Mouse (Mus musculus) G1E (cell line): ENCODE data around the gene Peli1. TPM values are rescaled to one million over a fixed set of nuclear protein-coding genes. Genes with fewer than 3 reads are reported as not detected.
A peak's percentile ranks its signal among the peaks of the same experiment; 100 is the strongest.
"Not testable (repeated sequence)": the region's sequence is repeated elsewhere in the genome, so short reads cannot be mapped to it uniquely, and the experiment has no call there.

Experiments used
- ATAC-seq: 2 replicates; pipeline ENCODE4 v1.8.0; 2016; ENCODE audit warnings: mild to moderate bottlenecking; ENCODE audit not compliant: insufficient number of reproducible peaks, poor library complexity, low FRiP score, severe bottlenecking; ENCODE audit errors: extremely low read depth
- DNase-seq: peaks from one replicate; pipeline ENCODE4 v3.0.0; 2012; ENCODE audit warnings: low spot score
- H3K27me3 ChIP-seq: 2 replicates; pipeline ENCODE4 v1.6.1; 2012; ENCODE audit warnings: mild to moderate bottlenecking, low read length, inconsistent platforms; ENCODE audit not compliant: insufficient read depth
- H3K36me3 ChIP-seq: replicated peaks from 2 replicates; pipeline ENCODE3; 2012; ENCODE audit warnings: mild to moderate bottlenecking, inconsistent platforms
- H3K4me1 ChIP-seq: 2 replicates; pipeline ENCODE4 v1.6.1; 2012; ENCODE audit warnings: low read depth, low read length, inconsistent platforms, mixed read lengths; ENCODE audit not compliant: insufficient read depth
- H3K4me3 ChIP-seq: 2 replicates; pipeline ENCODE4 v1.5.1; 2012; ENCODE audit warnings: low read depth, mild to moderate bottlenecking, inconsistent platforms, low read length, moderate library complexity, mixed read lengths
- H3K9me3 ChIP-seq: replicated peaks from 2 replicates; pipeline ENCODE4 v1.6.1; 2012; ENCODE audit warnings: inconsistent platforms
- CTCF ChIP-seq: IDR thresholded peaks from 2 replicates; pipeline ENCODE4 v1.5.1; 2012; ENCODE audit warnings: low read depth, low read length, inconsistent platforms, mixed read lengths
- GATA1 ChIP-seq: IDR thresholded peaks from 2 replicates; pipeline ENCODE4 v1.6.1; 2012; ENCODE audit warnings: borderline replicate concordance, low read length, inconsistent platforms, mixed read lengths
- GATA2 ChIP-seq: IDR thresholded peaks from 2 replicates; pipeline ENCODE4 v1.6.1; 2012; ENCODE audit warnings: low read depth, low read length, inconsistent platforms, borderline replicate concordance
- POLR2AphosphoS5 ChIP-seq: IDR thresholded peaks from 2 replicates; pipeline ENCODE4 v1.6.1; 2012; ENCODE audit warnings: low read depth, low read length, inconsistent platforms; ENCODE audit not compliant: insufficient replicate concordance
- TAL1 ChIP-seq: conservative IDR thresholded peaks from 2 replicates; pipeline ENCODE4 v1.6.1; 2012; ENCODE audit warnings: low read depth, low read length, inconsistent platforms, mixed read lengths
- polyA plus RNA-seq: library from polyadenylated mRNA; stranded (reverse); fragments of >175 nt; gene quantifications from 2 replicates; pipeline ENCODE4 v1.2.3, GENCODE M21; 2012
- total RNA-seq, 2 experiments: library from RNA; stranded (forward) in 1 of 2; stranded (reverse) in 1 of 2; fragments of 200-1000 nt in 1 of 2; fragments of >200 nt in 1 of 2; fragmentation: Nextera tagmentation in 1 of 2; gene quantifications; 2 replicates each; pipeline ENCODE4 v1.2.3; 2014 to 2017

The Peli1 gene
- total and polyA plus RNA-seq, 3 experiments: 16.5 to 35.7 (median 18.3) TPM

DNA sequence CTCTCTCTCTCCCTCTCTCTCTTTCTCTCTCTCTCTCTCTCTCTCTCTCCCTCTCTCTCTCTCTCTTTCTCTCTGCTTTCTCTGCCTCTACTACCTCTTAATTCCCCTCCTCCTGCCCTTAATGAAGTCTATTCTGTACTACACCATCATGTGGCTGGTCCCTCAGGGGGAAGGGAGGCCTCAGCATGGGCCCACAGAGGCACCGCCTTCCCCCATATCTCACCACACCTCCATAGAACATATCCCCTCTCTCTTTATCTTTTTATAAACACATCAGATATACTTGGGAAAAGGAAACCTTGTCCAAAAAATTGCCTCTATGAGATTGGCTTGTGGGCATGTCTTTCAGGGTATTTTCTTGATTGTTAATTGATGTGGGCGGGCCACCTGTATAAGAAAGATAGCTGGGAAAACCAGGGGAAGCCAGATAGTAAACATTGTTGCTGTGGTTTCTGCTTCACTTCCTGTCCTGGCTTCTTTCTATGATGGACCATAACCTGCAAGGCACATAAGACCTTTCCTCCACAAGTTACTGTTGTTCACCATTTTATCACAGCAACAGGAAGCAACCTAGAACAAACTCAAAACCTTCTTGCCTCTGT is 75.5 kb downstream of the Peli1 start:
- peak; percentile 83 for ATAC-seq
- no peaks in the 10 kb centered on the region for H3K36me3 ChIP-seq
- peak; percentile 5 for DNase-seq

GRCm38 (mm10) chr11:21168828-21169607 is 77.9 kb downstream of the Peli1 start:
- Histone ChIP-seq H3K4me3 (no peak overlapping the region), H3K4me1 (peaks cover 62% of the 10 kb centered on the region), H3K27me3 (no peaks in the 10 kb centered on the region), H3K36me3 (no peaks in the 10 kb centered on the region), H3K9me3 (peaks cover 14% of the 10 kb centered on the region)
- TF ChIP-seq POLR2AphosphoS5 (no peak), GATA1 (no peak), GATA2 (no peak), CTCF (no peak), TAL1 (no peak)
- DNase-seq (no peak), ATAC-seq (no peak)

More for the DNA sequence above, 75.5 kb downstream of the Peli1 start:
- Histone ChIP-seq H3K4me1 (peaks cover 53% of the 10 kb centered on the region), H3K9me3 (peaks cover 14% of the 10 kb centered on the region), H3K4me3 (no peak overlapping the region; the same call in 1 of the 2 replicates), H3K27me3 (0 out of 2 replicates have a peak, but pooled peaks cover 2% of the 10 kb centered on the region)
- TF ChIP-seq POLR2AphosphoS5 (no peak), TAL1 (peak; percentile 61)

DNA sequence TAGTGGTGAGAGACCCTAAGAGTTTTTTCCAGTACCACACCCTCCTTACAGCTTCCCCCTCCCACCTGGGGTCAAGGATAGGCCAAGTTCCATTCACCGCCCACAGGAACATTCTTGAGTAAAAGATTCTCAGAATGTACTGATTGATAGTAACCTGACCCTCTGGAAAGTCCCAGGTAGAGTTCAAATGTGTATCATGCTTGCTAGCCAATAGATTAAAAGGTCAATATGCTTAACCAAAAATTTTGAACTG is 78.4 kb downstream of the Peli1 start:
- not testable (repeated sequence) for ATAC-seq, H3K27me3 ChIP-seq, DNase-seq, H3K36me3 ChIP-seq, H3K4me3 ChIP-seq
- H3K4me1 ChIP-seq: peaks cover 61% of the 10 kb centered on the region
- H3K9me3 ChIP-seq: peaks cover 14% of the 10 kb centered on the region

DNA sequence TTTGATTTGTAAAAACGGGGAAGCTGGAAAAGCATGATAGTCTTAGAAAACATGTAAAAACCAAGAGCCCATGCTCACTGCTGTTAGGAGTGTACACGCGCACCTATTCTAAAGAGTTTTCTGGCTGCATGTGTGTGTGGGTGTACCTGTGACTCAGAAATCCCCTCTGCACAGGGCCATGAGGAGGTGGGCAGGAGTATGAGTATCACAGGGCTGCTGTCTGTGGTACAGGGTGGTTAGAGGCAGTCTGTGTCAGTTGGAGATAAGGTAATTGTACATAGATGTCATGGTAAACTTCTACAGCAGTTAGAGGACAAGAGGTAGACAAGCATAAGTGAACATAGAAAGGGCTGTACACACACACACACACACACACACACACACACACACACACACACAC is 81.2 kb downstream of the Peli1 start:
- H3K4me1 ChIP-seq: peaks cover 35% of the 10 kb centered on the region
- TF ChIP-seq GATA1 (no peak), TAL1 (0 out of 2 replicates have a peak, but pooled peaks have one; percentile 16), POLR2AphosphoS5 (no peak)
- H3K9me3 ChIP-seq: peaks cover 14% of the 10 kb centered on the region
- H3K27me3 ChIP-seq: no peaks in the 10 kb centered on the region
- H3K36me3 ChIP-seq: no peaks in the 10 kb centered on the region
- no peak for ATAC-seq
- H3K4me3 ChIP-seq: no peak overlapping the region
- DNase-seq: no peak

GRCm38 (mm10) chr11:21173926-21174325 is 82.8 kb downstream of the Peli1 start:
- Histone ChIP-seq H3K4me3 (no peak overlapping the region), H3K27me3 (no peaks in the 10 kb centered on the region), H3K36me3 (no peaks in the 10 kb centered on the region), H3K9me3 (peaks cover 12% of the 10 kb centered on the region), H3K4me1 (peaks cover 35% of the 10 kb centered on the region)
- no peak for TF ChIP-seq CTCF
- no peak for TF ChIP-seq POLR2AphosphoS5
- TF ChIP-seq TAL1: no peak
- no peak for TF ChIP-seq GATA2
- TF ChIP-seq GATA1: no peak
- ATAC-seq: no peak
- no peak for DNase-seq

DNA sequence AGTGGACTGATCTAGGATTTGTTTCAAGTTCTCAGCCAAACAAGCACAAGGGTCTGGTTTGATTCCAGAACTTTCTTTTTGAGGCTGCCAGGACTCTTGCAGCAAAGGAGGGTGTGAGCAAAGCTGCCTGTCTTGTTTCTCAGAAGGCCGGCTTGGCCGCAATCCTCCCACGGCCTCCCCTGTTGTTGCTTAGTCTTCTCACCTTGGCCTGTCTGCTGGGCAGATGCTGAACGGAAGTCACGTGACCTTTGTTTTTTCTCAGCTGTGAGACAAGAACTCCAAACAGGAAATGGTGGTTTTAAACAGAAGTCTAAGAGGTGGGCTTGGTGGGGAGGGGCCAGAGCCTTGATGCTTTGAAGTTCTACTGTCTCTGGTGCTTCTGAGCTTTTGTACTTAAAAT is 83.3 kb downstream of the Peli1 start:
- peak; percentile 34; the same call in 1 of the 2 replicates for ATAC-seq
- no peak overlapping the region for H3K4me3 ChIP-seq
- peaks cover 39% of the 10 kb centered on the region for H3K4me1 ChIP-seq
- peaks cover 7% of the 10 kb centered on the region for H3K9me3 ChIP-seq
- no peak for TF ChIP-seq POLR2AphosphoS5
- H3K27me3 ChIP-seq: no peaks in the 10 kb centered on the region
- peak; percentile 13 for DNase-seq
- H3K36me3 ChIP-seq: no peaks in the 10 kb centered on the region

DNA sequence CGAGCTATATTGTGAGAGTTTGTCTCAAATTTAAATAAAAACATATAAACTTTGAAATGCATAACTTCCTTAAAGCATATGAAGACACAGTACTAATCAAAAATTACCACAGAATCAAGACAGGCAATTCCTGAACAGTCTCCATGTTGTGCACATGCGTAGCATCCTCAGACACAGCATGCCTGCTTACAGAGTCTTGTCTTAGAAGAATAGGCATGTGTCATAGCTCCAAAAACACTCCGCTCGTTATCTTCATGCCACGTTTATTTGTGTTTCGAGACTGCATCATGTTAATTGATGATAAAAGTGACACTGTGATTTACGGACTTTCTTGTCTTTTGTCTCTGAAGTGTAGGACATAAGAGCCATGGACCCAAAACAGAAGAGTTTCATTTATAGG is 84.0 kb downstream of the Peli1 start:
- Histone ChIP-seq H3K4me1 (peaks cover 42% of the 10 kb centered on the region), H3K36me3 (no peaks in the 10 kb centered on the region), H3K9me3 (peaks cover 2% of the 10 kb centered on the region), H3K27me3 (no peaks in the 10 kb centered on the region), H3K4me3 (no peak overlapping the region)
- TF ChIP-seq CTCF (no peak), TAL1 (no peak), POLR2AphosphoS5 (no peak), GATA1 (no peak), GATA2 (no peak)
- ATAC-seq (no peak), DNase-seq (no peak)
